Mouse (Mus musculus): ENCODE results near the gene Slc25a30. TPM values are rescaled to one million over a fixed set of nuclear protein-coding genes. Genes with fewer than 3 reads are reported as not detected.

Gene Slc25a30
- polyA plus RNA-seq, 2 experiments, result 3.5 to 8.2 TPM

DNA sequence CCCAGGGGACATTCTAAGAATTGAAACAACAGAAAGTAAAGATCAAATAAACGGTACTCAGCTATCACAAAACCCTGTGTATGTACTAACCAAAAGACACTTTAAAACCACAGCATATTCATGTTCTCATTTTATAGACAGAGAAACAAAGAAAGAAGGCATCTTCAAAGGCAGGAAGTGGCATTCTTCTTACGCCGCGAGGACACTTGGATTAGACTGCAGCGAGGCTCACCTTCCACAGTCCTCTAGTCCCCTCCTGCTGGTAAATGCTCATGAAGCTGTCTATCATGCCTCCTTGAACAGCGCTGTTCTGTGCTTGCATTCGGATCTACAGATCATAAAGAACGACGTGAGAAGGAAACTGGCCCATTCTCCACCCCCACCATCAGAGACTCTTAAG is 17.5 kb downstream of the Slc25a30 start:
- Histone ChIP-seq H3K36me3 (ENCODE audit: control insufficient read depth, insufficient read depth, low read length) (0 out of 2 replicates have a peak, but pooled peaks cover 6% of the 10 kb centered on the region), H3K27ac (replicated peaks; ENCODE audit: low read depth, low read length) (no peak overlapping the region), H3K27me3 (ENCODE audit: control insufficient read depth, insufficient read depth, low read length) (no peaks in the 10 kb centered on the region), H3K4me2 (replicated peaks; ENCODE audit: low read depth, low read length, severe bottlenecking) (no peak overlapping the region), H3K9ac (ENCODE audit: low read depth, low read length, severe bottlenecking) (no peak overlapping the region), H3K4me1 (ENCODE audit: control insufficient read depth, insufficient read depth, low read length) (no peaks in the 10 kb centered on the region), H3K9me3 (ENCODE audit: control insufficient read depth, low read length) (no peaks in the 10 kb centered on the region), H3K4me3 (replicated peaks; ENCODE audit: low read length) (no peak overlapping the region)
- TF ChIP-seq POLR2A (IDR thresholded peaks at IDR 0.05; ENCODE audit: borderline replicate concordance, extremely low read depth, insufficient read depth, insufficient read length), result no peak
- WGBS, result 83% methylated on average over 9 of the region's 9 CpGs
- no peak for DNase-seq (ENCODE audit: low spot score)
- ATAC-seq (ENCODE audit: low FRiP score, low read depth), result no peak

- no peak for TF ChIP-seq POLR2A (IDR thresholded peaks at IDR 0.05; ENCODE audit: borderline replicate concordance, extremely low read depth, insufficient read depth, insufficient read length)
- Histone ChIP-seq H3K27ac (replicated peaks; ENCODE audit: low read depth, low read length) (no peak overlapping the region), H3K27me3 (ENCODE audit: control insufficient read depth, insufficient read depth, low read length) (no peaks in the 10 kb centered on the region), H3K4me3 (replicated peaks; ENCODE audit: low read length) (no peak overlapping the region), H3K4me1 (ENCODE audit: control insufficient read depth, insufficient read depth, low read length) (no peaks in the 10 kb centered on the region), H3K4me2 (replicated peaks; ENCODE audit: low read depth, low read length, severe bottlenecking) (no peak overlapping the region), H3K9me3 (ENCODE audit: control insufficient read depth, low read length) (no peaks in the 10 kb centered on the region), H3K36me3 (ENCODE audit: control insufficient read depth, insufficient read depth, low read length) (0 out of 2 replicates have a peak, but pooled peaks cover 6% of the 10 kb centered on the region), H3K9ac (ENCODE audit: low read depth, low read length, severe bottlenecking) (no peak overlapping the region)
- ATAC-seq (ENCODE audit: low FRiP score, low read depth) (peak; percentile 31; the same call in 1 of the 2 replicates), DNase-seq (ENCODE audit: low spot score) (no peak)
- 17% methylated on average over 1 of the region's 1 CpGs for WGBS
Observed at GRCm38 (mm10) chr14:75768275-75768608, 18.6 kb downstream of the Slc25a30 start.

DNA sequence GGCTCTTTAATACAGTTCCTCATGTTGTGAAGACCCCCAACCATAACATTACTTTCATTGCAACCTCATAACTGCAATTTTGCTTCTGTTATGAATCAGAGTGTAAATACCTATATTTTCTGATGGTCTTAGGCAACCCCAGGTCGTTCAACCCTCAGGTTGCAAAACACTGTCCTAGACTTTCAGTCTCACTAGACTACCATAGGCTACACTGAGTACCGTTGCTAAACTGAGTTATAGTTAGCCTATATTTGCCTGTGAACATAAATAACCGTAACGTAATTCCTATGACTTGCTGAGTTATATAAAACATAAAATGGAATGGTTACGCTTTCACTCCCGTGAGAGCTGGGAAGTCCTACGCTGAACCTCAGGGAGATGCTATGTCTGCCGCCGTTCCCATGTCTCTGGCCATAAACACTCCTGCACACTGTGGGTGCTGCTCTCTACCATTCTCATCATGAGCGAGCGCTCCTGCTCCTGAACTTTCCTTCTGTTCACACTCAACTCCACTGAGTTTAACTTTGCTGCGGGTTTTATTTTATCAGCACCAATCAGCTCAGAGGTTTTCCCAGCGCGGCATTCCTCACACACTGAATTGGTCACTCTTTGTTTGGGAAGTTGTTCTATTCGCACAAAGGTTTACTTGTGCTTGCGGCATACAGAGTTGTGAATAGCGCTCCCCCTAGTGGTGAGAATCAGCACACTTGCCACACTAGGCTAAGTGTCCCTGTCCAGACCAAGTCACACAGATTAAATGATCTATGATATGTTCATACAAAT is 19.2 kb downstream of the Slc25a30 start:
- TF ChIP-seq POLR2A (IDR thresholded peaks at IDR 0.05; ENCODE audit: borderline replicate concordance, extremely low read depth, insufficient read depth, insufficient read length), result no peak
- Histone ChIP-seq H3K27me3 (ENCODE audit: control insufficient read depth, insufficient read depth, low read length) (no peaks in the 10 kb centered on the region), H3K4me3 (replicated peaks; ENCODE audit: low read length) (peak overlapping the region; percentile 21), H3K4me2 (replicated peaks; ENCODE audit: low read depth, low read length, severe bottlenecking) (peak overlapping the region; percentile 43), H3K27ac (replicated peaks; ENCODE audit: low read depth, low read length) (peak overlapping the region; percentile 56), H3K36me3 (ENCODE audit: control insufficient read depth, insufficient read depth, low read length) (0 out of 2 replicates have a peak, but pooled peaks cover 6% of the 10 kb centered on the region), H3K9ac (ENCODE audit: low read depth, low read length, severe bottlenecking) (peak overlapping the region; percentile 22; the same call in 1 of the 2 replicates), H3K9me3 (ENCODE audit: control insufficient read depth, low read length) (no peaks in the 10 kb centered on the region), H3K4me1 (ENCODE audit: control insufficient read depth, insufficient read depth, low read length) (no peaks in the 10 kb centered on the region)
- ATAC-seq (ENCODE audit: low FRiP score, low read depth) (peak; percentile 92), DNase-seq (ENCODE audit: low spot score) (peak; percentile 88)
- WGBS, result 46% methylated on average over 17 of the region's 17 CpGs

DNA sequence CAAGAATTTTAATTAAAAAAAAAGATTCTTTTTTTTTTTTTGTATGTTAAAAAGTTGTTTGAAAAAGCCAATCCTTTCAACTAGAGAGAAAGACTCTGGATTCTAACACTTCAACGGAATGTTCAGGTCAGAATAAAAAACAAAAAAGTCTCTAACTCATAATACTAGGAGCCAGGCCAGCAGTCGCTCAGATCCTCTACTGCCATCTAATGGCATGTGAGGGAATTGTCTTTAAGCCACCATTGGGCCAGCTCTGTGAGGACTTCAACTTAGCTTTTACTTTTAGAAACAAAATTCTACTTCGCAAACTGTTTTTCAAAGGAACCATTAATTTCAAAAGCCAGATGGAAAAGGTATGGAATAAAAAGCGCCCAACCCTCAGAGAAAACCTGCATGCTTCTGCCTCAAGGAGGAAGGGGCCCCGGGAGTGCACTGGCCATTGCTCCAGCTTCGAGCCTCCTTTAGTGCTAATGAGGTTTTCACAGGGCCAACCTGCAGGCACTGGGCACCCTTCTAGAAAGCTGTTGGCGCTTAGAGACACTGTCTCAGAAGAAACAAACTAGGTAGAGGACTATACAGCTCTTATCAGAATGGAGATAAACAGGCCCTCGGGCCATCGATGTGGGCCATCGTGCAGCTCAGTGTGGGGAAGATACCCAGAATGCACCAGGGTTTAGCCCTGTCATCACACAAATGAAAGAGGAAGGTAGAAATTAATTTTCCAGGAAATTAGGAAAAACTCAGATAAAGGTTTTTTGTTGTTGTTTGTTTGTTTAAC is 25.6 kb downstream of the Slc25a30 start:
- no peak for TF ChIP-seq POLR2A (IDR thresholded peaks at IDR 0.05; ENCODE audit: borderline replicate concordance, extremely low read depth, insufficient read depth, insufficient read length)
- H3K27ac ChIP-seq (replicated peaks; ENCODE audit: low read depth, low read length), result no peak overlapping the region
- H3K4me2 ChIP-seq (replicated peaks; ENCODE audit: low read depth, low read length, severe bottlenecking), result no peak overlapping the region
- no peaks in the 10 kb centered on the region for H3K4me1 ChIP-seq (ENCODE audit: control insufficient read depth, insufficient read depth, low read length)
- H3K36me3 ChIP-seq (ENCODE audit: control insufficient read depth, insufficient read depth, low read length), result peaks cover 12% of the 10 kb centered on the region; the same call in 1 of the 2 replicates
- DNase-seq (ENCODE audit: low spot score) (peak; percentile 65), ATAC-seq (ENCODE audit: low FRiP score, low read depth) (no peak)
- WGBS, result 58% methylated on average over 10 of the region's 10 CpGs
- no peaks in the 10 kb centered on the region for H3K9me3 ChIP-seq (ENCODE audit: control insufficient read depth, low read length)
- no peaks in the 10 kb centered on the region for H3K27me3 ChIP-seq (ENCODE audit: control insufficient read depth, insufficient read depth, low read length)
- H3K4me3 ChIP-seq (replicated peaks; ENCODE audit: low read length), result no peak overlapping the region
- H3K9ac ChIP-seq (ENCODE audit: low read depth, low read length, severe bottlenecking), result no peak overlapping the region

GRCm38 (mm10) chr14:75758401-75758800 is 28.4 kb downstream of the Slc25a30 start:
- DNase-seq (ENCODE audit: low spot score) (no peak), ATAC-seq (ENCODE audit: low FRiP score, low read depth) (no peak)
- H3K27ac ChIP-seq (replicated peaks; ENCODE audit: low read depth, low read length), result no peak overlapping the region
- TF ChIP-seq POLR2A (IDR thresholded peaks at IDR 0.05; ENCODE audit: borderline replicate concordance, extremely low read depth, insufficient read depth, insufficient read length), result no peak
- WGBS, result 75% methylated on average over 7 of the region's 7 CpGs
- H3K9me3 ChIP-seq (ENCODE audit: control insufficient read depth, low read length), result no peaks in the 10 kb centered on the region
- peaks cover 4% of the 10 kb centered on the region; the same call in 1 of the 2 replicates for H3K4me1 ChIP-seq (ENCODE audit: control insufficient read depth, insufficient read depth, low read length)
- H3K27me3 ChIP-seq (ENCODE audit: control insufficient read depth, insufficient read depth, low read length), result no peaks in the 10 kb centered on the region
- H3K9ac ChIP-seq (ENCODE audit: low read depth, low read length, severe bottlenecking), result no peak overlapping the region
- no peak overlapping the region for H3K4me2 ChIP-seq (replicated peaks; ENCODE audit: low read depth, low read length, severe bottlenecking)
- H3K4me3 ChIP-seq (replicated peaks; ENCODE audit: low read length), result no peak overlapping the region
- peaks cover 6% of the 10 kb centered on the region; the same call in 1 of the 2 replicates for H3K36me3 ChIP-seq (ENCODE audit: control insufficient read depth, insufficient read depth, low read length)

Measured in limb, embryonic 14.5 days (tissue).